Mouse (Mus musculus): ENCODE measurements around the gene Spata13. TPM values are rescaled to one million over a fixed set of nuclear protein-coding genes. Genes with fewer than 3 reads are reported as not detected.

Gene Spata13
- polyA plus RNA-seq, 1 experiment from 2014 or later, result 11.2 TPM

- no peak overlapping the region for H3K27ac ChIP-seq (replicated peaks)
- 75% methylated on average over 5 of the region's 5 CpGs for WGBS
Observed at GRCm38 (mm10) chr14:60653977-60654376, 20.2 kb downstream of the Spata13 start.

GRCm38 (mm10) chr14:60654708-60655107 is 20.9 kb downstream of the Spata13 start:
- no peak for ATAC-seq (ENCODE audit: low FRiP score, low TSS enrichment)
- H3K27me3 ChIP-seq (ENCODE audit: control insufficient read depth, insufficient read depth, low read length), result no peaks in the 10 kb centered on the region
- WGBS, result 74% methylated on average over 11 of the region's 11 CpGs
- no peak overlapping the region for H3K4me3 ChIP-seq (ENCODE audit: low read depth, low read length)
- DNase-seq (ENCODE audit: low spot score), result no peak
- no peaks in the 10 kb centered on the region for H3K4me1 ChIP-seq (replicated peaks; ENCODE audit: control insufficient read depth, insufficient read depth)
- no peak overlapping the region for H3K4me2 ChIP-seq (replicated peaks; ENCODE audit: low read depth)
- no peaks in the 10 kb centered on the region for H3K9me3 ChIP-seq (ENCODE audit: control insufficient read depth, low read length)
- H3K36me3 ChIP-seq (ENCODE audit: control insufficient read depth, insufficient read depth, low read length), result no peaks in the 10 kb centered on the region
- TF ChIP-seq EP300 (optimal IDR thresholded peaks at IDR 0.05), result no peak
- no peak for TF ChIP-seq CTCF (IDR thresholded peaks at IDR 0.05; ENCODE audit: low read depth)
- no peak overlapping the region for H3K27ac ChIP-seq (replicated peaks)
- H3K9ac ChIP-seq (ENCODE audit: low read length), result no peak overlapping the region

More at GRCm38 (mm10) chr14:60653977-60654376, 20.2 kb downstream of the Spata13 start:
- ATAC-seq (ENCODE audit: low FRiP score, low TSS enrichment) (no peak; the same call in 1 of the 2 replicates), DNase-seq (ENCODE audit: low spot score) (no peak)
- TF ChIP-seq EP300 (optimal IDR thresholded peaks at IDR 0.05), result no peak
- no peak for TF ChIP-seq CTCF (IDR thresholded peaks at IDR 0.05; ENCODE audit: low read depth)
- Histone ChIP-seq H3K9me3 (ENCODE audit: control insufficient read depth, low read length) (no peaks in the 10 kb centered on the region), H3K36me3 (ENCODE audit: control insufficient read depth, insufficient read depth, low read length) (no peaks in the 10 kb centered on the region), H3K9ac (ENCODE audit: low read length) (no peak overlapping the region), H3K27me3 (ENCODE audit: control insufficient read depth, insufficient read depth, low read length) (no peaks in the 10 kb centered on the region), H3K4me3 (ENCODE audit: low read depth, low read length) (no peak overlapping the region), H3K4me1 (replicated peaks; ENCODE audit: control insufficient read depth, insufficient read depth) (no peaks in the 10 kb centered on the region), H3K4me2 (replicated peaks; ENCODE audit: low read depth) (no peak overlapping the region)

- no peak overlapping the region; the same call in 1 of the 2 replicates for H3K4me2 ChIP-seq (replicated peaks; ENCODE audit: low read depth)
- 0 out of 2 replicates have a peak overlapping the region, but pooled peaks have one; percentile 18 for H3K27ac ChIP-seq (replicated peaks)
- H3K9ac ChIP-seq (ENCODE audit: low read length), result no peak overlapping the region
- H3K4me1 ChIP-seq (replicated peaks; ENCODE audit: control insufficient read depth, insufficient read depth), result no peaks in the 10 kb centered on the region
- no peaks in the 10 kb centered on the region for H3K27me3 ChIP-seq (ENCODE audit: control insufficient read depth, insufficient read depth, low read length)
- TF ChIP-seq CTCF (IDR thresholded peaks at IDR 0.05; ENCODE audit: low read depth) (no peak), EP300 (optimal IDR thresholded peaks at IDR 0.05) (no peak)
- WGBS, result 57% methylated on average over 15 of the region's 15 CpGs
- ATAC-seq (ENCODE audit: low FRiP score, low TSS enrichment) (peak; percentile 49; the same call in 1 of the 2 replicates), DNase-seq (ENCODE audit: low spot score) (peak; percentile 66)
- no peaks in the 10 kb centered on the region for H3K36me3 ChIP-seq (ENCODE audit: control insufficient read depth, insufficient read depth, low read length)
- H3K4me3 ChIP-seq (ENCODE audit: low read depth, low read length), result no peak overlapping the region
- no peaks in the 10 kb centered on the region for H3K9me3 ChIP-seq (ENCODE audit: control insufficient read depth, low read length)
Observed at GRCm38 (mm10) chr14:60655941-60656700, 22.3 kb downstream of the Spata13 start.

DNA sequence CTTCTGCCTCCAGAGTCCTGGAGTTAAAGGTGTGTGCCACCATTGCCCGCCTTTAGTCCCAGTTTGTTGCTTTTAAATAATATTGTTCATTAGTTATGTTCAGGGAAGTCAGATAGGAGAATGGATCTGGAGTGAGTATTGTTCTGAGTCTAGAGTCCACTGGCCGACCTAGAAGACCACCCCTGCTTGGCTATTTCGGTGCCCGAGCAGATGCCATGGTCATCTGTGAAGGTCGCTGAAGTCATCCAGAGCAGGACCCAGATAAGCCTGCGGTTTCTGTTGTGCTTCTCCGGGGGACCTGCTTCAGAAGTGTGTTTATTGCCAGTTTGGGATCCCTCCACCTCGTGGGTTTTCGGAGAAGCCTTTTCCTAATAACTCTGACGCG is 22.9 kb downstream of the Spata13 start:
- ATAC-seq (ENCODE audit: low FRiP score, low TSS enrichment) (no peak), DNase-seq (ENCODE audit: low spot score) (no peak)
- Histone ChIP-seq H3K4me3 (ENCODE audit: low read depth, low read length) (no peak overlapping the region), H3K4me2 (replicated peaks; ENCODE audit: low read depth) (no peak overlapping the region), H3K9ac (ENCODE audit: low read length) (no peak overlapping the region), H3K27ac (replicated peaks) (no peak overlapping the region), H3K9me3 (ENCODE audit: control insufficient read depth, low read length) (no peaks in the 10 kb centered on the region), H3K36me3 (ENCODE audit: control insufficient read depth, insufficient read depth, low read length) (no peaks in the 10 kb centered on the region), H3K27me3 (ENCODE audit: control insufficient read depth, insufficient read depth, low read length) (no peaks in the 10 kb centered on the region), H3K4me1 (replicated peaks; ENCODE audit: control insufficient read depth, insufficient read depth) (no peaks in the 10 kb centered on the region)
- WGBS, result 89% methylated on average over 11 of the region's 11 CpGs
- TF ChIP-seq EP300 (optimal IDR thresholded peaks at IDR 0.05), result no peak
- no peak for TF ChIP-seq CTCF (IDR thresholded peaks at IDR 0.05; ENCODE audit: low read depth)

DNA sequence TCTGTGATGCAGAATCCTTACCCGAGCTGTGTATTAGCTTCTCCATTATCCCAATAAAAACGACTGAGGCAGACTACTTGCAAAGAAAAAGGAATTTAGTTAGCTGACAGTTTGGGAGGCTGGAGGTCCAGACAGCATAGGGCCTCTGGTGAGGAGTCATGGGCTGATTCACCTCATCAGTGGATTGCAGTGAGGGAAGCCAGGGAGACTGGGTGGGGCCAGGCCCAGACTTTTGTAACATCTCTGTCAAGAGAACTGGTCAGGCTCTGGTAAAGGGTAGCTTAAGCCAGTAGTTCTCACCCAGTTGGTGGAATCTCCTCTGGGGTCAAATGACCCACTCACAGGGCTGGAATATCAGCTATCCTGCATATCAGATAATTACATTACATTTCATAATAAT is 24.1 kb downstream of the Spata13 start:
- Histone ChIP-seq H3K9ac (ENCODE audit: low read length) (no peak overlapping the region), H3K27ac (replicated peaks) (no peak overlapping the region), H3K27me3 (ENCODE audit: control insufficient read depth, insufficient read depth, low read length) (no peaks in the 10 kb centered on the region), H3K9me3 (ENCODE audit: control insufficient read depth, low read length) (no peaks in the 10 kb centered on the region), H3K4me2 (replicated peaks; ENCODE audit: low read depth) (no peak overlapping the region), H3K4me3 (ENCODE audit: low read depth, low read length) (no peak overlapping the region), H3K36me3 (ENCODE audit: control insufficient read depth, insufficient read depth, low read length) (no peaks in the 10 kb centered on the region), H3K4me1 (replicated peaks; ENCODE audit: control insufficient read depth, insufficient read depth) (no peaks in the 10 kb centered on the region)
- 74% methylated on average over 2 of the region's 2 CpGs for WGBS
- ATAC-seq (ENCODE audit: low FRiP score, low TSS enrichment), result no peak
- no peak for DNase-seq (ENCODE audit: low spot score)
- TF ChIP-seq EP300 (optimal IDR thresholded peaks at IDR 0.05), result no peak
- TF ChIP-seq CTCF (IDR thresholded peaks at IDR 0.05; ENCODE audit: low read depth), result no peak

GRCm38 (mm10) chr14:60659498-60659897 is 25.7 kb downstream of the Spata13 start:
- no peak overlapping the region for H3K4me2 ChIP-seq (replicated peaks; ENCODE audit: low read depth)
- 77% methylated on average over 8 of the region's 8 CpGs for WGBS
- H3K9me3 ChIP-seq (ENCODE audit: control insufficient read depth, low read length), result no peaks in the 10 kb centered on the region
- H3K36me3 ChIP-seq (ENCODE audit: control insufficient read depth, insufficient read depth, low read length), result no peaks in the 10 kb centered on the region
- H3K27me3 ChIP-seq (ENCODE audit: control insufficient read depth, insufficient read depth, low read length), result no peaks in the 10 kb centered on the region
- TF ChIP-seq CTCF (IDR thresholded peaks at IDR 0.05; ENCODE audit: low read depth) (no peak), EP300 (optimal IDR thresholded peaks at IDR 0.05) (no peak)
- H3K4me3 ChIP-seq (ENCODE audit: low read depth, low read length), result no peak overlapping the region
- ATAC-seq (ENCODE audit: low FRiP score, low TSS enrichment) (no peak), DNase-seq (ENCODE audit: low spot score) (no peak)
- no peaks in the 10 kb centered on the region for H3K4me1 ChIP-seq (replicated peaks; ENCODE audit: control insufficient read depth, insufficient read depth)
- H3K27ac ChIP-seq (replicated peaks), result no peak overlapping the region
- H3K9ac ChIP-seq (ENCODE audit: low read length), result no peak overlapping the region
